Mouse (Mus musculus): ENCODE measurements at regions not wholly inside any gene's neighbourhood (a gene's known extent, or its start where the extent isn't known, plus 50 kb on each side); places are given as distances from the start of the nearest gene placed in this dataset.

DNA sequence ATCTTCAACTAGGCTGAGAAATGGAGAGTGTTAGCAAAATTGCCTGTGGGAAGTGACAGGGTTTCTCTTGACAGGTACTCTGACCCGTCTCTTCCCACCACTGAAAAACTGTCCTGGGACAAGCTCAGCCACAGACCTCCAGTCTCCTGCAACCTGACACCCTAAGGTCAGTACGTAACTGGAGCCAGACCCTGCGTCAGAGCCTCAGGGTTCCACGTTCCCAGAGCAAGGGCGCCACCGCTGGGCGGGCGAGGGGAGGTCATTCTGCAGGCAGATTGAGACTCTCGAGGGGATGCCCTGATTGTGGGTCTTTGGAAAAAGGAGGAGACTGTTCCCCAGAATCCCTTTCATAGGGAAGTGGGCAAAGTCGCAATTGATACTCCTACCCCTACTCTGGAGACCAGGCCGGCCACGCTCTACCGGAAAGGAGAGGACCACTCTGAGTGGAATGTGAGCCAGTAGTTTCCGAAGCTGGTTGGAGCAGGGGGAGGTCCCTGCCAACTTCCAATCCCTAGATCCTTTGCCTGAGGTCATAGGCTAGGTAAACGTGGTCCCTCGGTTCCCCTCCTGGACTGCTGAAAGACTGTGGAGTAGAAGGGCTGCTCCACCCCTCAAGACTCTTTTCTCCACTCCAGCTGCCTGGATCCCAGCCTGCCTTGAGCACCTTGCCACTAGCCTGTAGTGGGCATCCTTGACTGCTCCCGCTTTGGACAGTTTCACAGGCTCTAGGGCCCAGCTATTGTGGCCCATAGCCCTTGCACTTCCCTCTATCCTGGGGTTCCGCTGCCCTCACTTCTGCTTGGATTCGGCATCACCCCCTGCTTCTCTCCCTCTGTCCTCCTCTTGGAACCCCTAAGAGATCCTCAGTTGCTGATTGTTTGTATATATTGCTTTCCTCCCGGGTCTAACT lies 61.0 kb upstream of the Lpcat1 start:
- peak in 1 of 2 experiments; percentile 27 for DNase-seq (ENCODE audit: extremely low spot score in 1 of 2, low spot score in 2 of 2)
- peak; percentile 64 for TF ChIP-seq CTCF (IDR thresholded peaks at IDR 0.05)
- no peak overlapping the region for H3K27ac ChIP-seq
- no peak overlapping the region for H3K4me3 ChIP-seq
- intact Hi-C loops (cut with DNase I) = loop anchor here (2.0 kb wide), 1 partner anchor 245 kb away; no protein-coding TSS in a partner anchor

DNA sequence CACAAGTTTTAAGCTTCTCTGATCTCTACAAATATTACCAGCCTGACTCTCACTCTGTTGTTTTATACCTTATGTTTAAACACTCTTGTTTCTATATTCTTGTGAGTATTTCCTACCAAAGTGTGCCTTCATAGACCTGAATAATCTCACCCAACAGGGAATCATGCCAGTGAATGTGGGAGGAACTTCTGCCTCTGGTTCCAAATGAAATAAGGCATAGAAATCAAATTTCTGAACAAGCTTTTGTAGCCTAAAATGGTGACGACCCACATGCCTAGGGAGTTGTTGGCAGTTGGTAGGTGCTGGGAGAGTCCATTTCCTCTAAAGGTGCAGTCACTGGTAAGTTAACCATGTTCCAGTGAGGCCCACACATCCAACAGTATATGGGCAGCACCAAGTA lies 66.1 kb upstream of the Lpcat1 start:
- Histone ChIP-seq H3K27ac (no peak overlapping the region), H3K4me3 (no peak overlapping the region)
- intact Hi-C loops (cut with DNase I) = no loop called here
- no peak for DNase-seq (ENCODE audit: extremely low spot score in 1 of 2, low spot score in 2 of 2)
- TF ChIP-seq CTCF (IDR thresholded peaks at IDR 0.05) = no peak

DNA sequence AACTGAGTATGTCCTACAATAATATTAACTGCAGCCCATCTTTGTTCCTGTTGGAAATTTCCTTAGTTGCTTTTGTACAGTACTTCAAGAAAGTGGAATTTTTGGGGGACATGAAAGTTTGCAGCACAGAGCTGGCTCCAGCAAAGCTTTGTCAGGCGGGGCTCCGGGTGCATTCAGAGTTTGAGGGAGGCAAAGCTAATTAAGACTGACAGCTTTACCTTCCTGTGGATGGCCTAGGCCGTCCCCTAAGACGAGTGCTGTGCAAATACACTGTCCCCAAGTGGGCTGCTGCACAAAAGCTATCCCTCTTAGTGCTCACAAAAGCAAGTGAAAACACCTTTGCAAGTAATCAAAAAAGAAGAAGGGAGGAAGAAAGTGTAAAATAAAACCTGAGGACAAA lies 68.7 kb upstream of the Ndufs6 start:
- H3K27ac ChIP-seq = no peak overlapping the region
- intact Hi-C loops (cut with DNase I) = no loop called here
- no peak for TF ChIP-seq CTCF (IDR thresholded peaks at IDR 0.05)
- H3K4me3 ChIP-seq = no peak overlapping the region
- no peak for DNase-seq (ENCODE audit: extremely low spot score in 1 of 2, low spot score in 2 of 2)

DNA sequence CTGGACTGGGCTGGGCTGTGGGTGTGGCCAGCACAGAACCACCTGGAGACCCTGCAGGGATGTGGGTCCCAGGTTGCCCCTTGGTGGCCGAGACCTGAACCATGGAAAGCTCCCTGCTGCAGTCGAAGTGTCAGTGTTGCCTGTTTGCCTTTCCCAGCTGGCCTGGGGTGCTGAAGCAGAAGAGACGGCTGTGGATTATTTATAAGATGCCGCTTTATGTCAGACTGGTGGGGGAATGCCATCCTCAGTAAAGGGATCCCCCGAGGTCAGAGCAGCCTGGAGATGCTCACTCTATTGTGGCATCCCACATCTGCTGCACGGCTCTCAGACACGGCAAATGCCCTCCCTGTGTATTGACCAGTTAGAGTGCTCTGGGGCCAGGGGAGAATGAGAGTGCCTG lies 67.5 kb upstream of the Ndufs6 start:
- no peak for DNase-seq (ENCODE audit: extremely low spot score in 1 of 2, low spot score in 2 of 2)
- intact Hi-C loops (cut with DNase I) = no loop called here
- TF ChIP-seq CTCF (IDR thresholded peaks at IDR 0.05) = no peak
- H3K4me3 ChIP-seq = no peak overlapping the region
- H3K27ac ChIP-seq = no peak overlapping the region

DNA sequence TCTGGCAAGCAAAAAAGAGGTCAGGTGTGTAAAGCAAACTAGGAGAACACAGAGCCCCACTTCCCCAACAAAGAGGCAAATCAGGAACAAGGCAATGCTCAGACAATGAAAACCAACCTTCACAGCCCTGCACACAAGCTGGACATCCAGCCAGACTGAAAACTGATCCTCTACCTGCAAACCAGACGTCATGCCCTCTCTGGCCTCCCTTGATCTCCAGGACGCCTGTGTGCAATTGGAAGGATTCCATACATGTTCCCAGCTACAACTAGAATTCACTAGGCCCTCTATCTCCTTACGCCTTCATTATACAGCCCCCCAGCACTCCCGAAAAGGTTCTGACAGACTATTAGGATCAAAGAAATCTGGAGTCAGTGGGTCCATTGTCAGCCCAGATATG lies 60.7 kb upstream of the Ndufs6 start:
- DNase-seq (ENCODE audit: extremely low spot score in 1 of 2, low spot score in 2 of 2) = no peak
- no peak for TF ChIP-seq CTCF (IDR thresholded peaks at IDR 0.05)
- intact Hi-C loops (cut with DNase I) = no loop called here
- Histone ChIP-seq H3K27ac (no peak overlapping the region), H3K4me3 (no peak overlapping the region)

DNA sequence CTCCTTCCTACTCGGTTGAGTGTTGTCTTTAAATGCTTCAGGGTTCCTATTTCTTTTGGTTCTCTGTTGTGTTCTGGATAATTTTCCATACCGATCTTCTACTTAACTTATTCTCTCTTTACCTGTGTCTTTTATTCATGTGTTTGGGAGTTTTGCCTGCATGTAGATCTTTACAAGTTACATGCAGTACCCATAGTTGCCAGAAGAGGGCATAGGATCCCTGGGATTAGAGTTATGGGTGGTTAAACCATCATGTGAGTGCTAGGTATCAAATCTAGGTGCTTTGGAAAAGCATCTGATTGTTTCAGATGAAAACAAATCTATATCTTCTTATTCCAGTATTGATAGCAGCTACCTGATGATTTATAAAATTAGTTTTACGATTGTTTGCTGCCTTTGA lies 55.2 kb upstream of the Ndufs6 start:
- no peak for DNase-seq (ENCODE audit: extremely low spot score in 1 of 2, low spot score in 2 of 2)
- intact Hi-C loops (cut with DNase I) = no loop called here
- no peak overlapping the region for H3K4me3 ChIP-seq
- peak; percentile 62 for TF ChIP-seq CTCF (IDR thresholded peaks at IDR 0.05)
- no peak overlapping the region for H3K27ac ChIP-seq

All from left cerebral cortex, adult 2 months (tissue).